Mouse (Mus musculus) heart, postnatal 14 days (tissue): ENCODE results near the gene Hist1h1d. TPM values are rescaled to one million over a fixed set of nuclear protein-coding genes. Genes with fewer than 3 reads are reported as not detected.
"Not testable (repeated sequence)": the region's sequence is repeated elsewhere in the genome, so short reads cannot be mapped to it uniquely, and the experiment has no call there.

Experiments used
- DNase-seq, 2 experiments: peaks; one replicate each; pipeline ENCODE4 v3.0.0; 2021 to 2022
- intact Hi-C: fragments of 180-260 bp; cut with DNase I; formaldehyde crosslinking; loops from one replicate; pipeline ENCODE4 v1.15.1; 2025
- total RNA-seq, 2 experiments: library from RNA; stranded (reverse); gene quantifications; 2 replicates each; pipeline ENCODE4 v1.2.3; 2021

Gene Hist1h1d
- total RNA-seq, 2 experiments from 2014 or later: 5.2 to 11.7 TPM

- intact Hi-C loops: loop anchor here (10.0 kb wide), 1 partner anchor 1812 kb away; the partner anchor contains the start of genes Hist1h2ai, Hist1h2bl and Hist1h3h
- DNase-seq: peak; percentile 90 to 95
Measured at GRCm38 (mm10) chr13:23526312-23526711, 26.8 kb upstream of the Hist1h1d start.

- no peak for DNase-seq
- intact Hi-C loops: loop anchor here (10.0 kb wide), 1 partner anchor 1814 kb away; the partner anchor contains the start of genes Hist1h2ai, Hist1h2bl and Hist1h3h
Measured at GRCm38 (mm10) chr13:23529005-23529404, 24.1 kb upstream of the Hist1h1d start.

GRCm38 (mm10) chr13:23529480-23530165, 23.4 kb upstream of the Hist1h1d start:
- no peak for DNase-seq
- intact Hi-C loops: loop anchor here (5.0 to 10.0 kb wide), 2 partner anchors 53 to 1815 kb away; partner anchors contain the start of genes Hist1h2ai, Hist1h2bl, Hist1h3h and Hist1h4d

GRCm38 (mm10) chr13:23530181-23530900, 22.7 kb upstream of the Hist1h1d start:
- peak; percentile 64 to 73 for DNase-seq
- intact Hi-C loops: loop anchor here (5.0 kb wide), 1 partner anchor 52 kb away; the partner anchor contains the start of gene Hist1h4d

- DNase-seq: peak; percentile 93 to 96
- intact Hi-C loops: loop anchor here (5.0 kb wide), 1 partner anchor 51 kb away; the partner anchor contains the start of gene Hist1h4d
Measured at GRCm38 (mm10) chr13:23530901-23531875, 21.9 kb upstream of the Hist1h1d start, which contains the start of gene Hist1h4h. Hist1h4h (plus strand) TSS chr13:23531050.

GRCm38 (mm10) chr13:23532262-23533075, 20.6 kb upstream of the Hist1h1d start:
- intact Hi-C loops: loop anchor here (5.0 kb wide), 1 partner anchor 50 kb away; the partner anchor contains the start of gene Hist1h4d
- DNase-seq: no peak

- peak; percentile 39 to 66 for DNase-seq
- intact Hi-C loops: loop anchor here (5.0 kb wide), 1 partner anchor 49 kb away; the partner anchor contains the start of gene Hist1h4d
Measured at GRCm38 (mm10) chr13:23533560-23534367, 19.3 kb upstream of the Hist1h1d start, which contains the start of gene Hist1h2af. Hist1h2af (plus strand) TSS chr13:23533906.

GRCm38 (mm10) chr13:23534368-23535131, 18.5 kb upstream of the Hist1h1d start:
- intact Hi-C loops: loop anchor here (5.0 kb wide), 1 partner anchor 48 kb away; the partner anchor contains the start of gene Hist1h4d
- no peak for DNase-seq

DNA sequence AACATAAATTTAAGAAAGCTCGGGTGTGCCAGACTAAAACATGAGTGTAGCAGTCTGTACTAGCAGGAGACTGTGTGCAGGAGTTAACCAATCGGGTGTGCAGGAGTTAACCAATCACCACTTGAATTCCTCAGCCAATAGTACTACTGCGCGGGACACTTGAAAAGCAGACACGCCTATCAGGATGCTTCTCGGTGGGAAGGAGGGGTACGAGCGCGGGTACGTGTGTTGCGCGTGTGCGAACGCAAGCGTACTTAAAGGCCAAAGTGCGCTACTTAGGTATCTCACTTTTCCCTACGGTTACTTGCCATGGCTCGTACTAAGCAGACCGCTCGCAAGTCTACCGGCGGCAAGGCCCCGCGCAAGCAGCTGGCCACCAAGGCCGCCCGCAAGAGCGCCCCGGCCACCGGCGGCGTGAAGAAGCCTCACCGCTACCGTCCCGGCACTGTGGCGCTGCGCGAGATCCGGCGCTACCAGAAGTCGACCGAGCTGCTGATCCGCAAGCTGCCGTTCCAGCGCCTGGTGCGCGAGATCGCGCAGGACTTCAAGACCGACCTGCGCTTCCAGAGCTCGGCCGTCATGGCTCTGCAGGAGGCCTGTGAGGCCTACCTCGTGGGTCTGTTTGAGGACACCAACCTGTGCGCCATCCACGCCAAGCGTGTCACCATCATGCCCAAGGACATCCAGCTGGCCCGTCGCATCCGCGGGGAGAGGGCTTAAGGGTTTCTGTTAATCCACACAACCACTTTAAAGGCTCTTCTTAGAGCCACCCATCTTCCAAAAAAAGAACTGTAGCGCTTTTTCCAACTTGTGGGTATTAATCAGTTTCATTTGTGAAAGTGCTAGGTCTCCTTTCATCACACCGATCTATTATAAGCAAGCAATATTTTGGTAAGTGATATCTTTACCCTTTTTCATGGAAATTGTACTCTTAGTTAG, 17.7 kb upstream of the Hist1h1d start, which contains the start of gene Hist1h3g:
Gene Hist1h3g (plus strand): TSS at position 286 of the 939 bp plus-strand sequence.
- DNase-seq: peak; percentile 81 to 88
- intact Hi-C loops: not testable (repeated sequence)

- no peak for DNase-seq
- intact Hi-C loops: no loop called here
Measured at GRCm38 (mm10) chr13:23536076-23536822, 16.8 kb upstream of the Hist1h1d start.

DNA sequence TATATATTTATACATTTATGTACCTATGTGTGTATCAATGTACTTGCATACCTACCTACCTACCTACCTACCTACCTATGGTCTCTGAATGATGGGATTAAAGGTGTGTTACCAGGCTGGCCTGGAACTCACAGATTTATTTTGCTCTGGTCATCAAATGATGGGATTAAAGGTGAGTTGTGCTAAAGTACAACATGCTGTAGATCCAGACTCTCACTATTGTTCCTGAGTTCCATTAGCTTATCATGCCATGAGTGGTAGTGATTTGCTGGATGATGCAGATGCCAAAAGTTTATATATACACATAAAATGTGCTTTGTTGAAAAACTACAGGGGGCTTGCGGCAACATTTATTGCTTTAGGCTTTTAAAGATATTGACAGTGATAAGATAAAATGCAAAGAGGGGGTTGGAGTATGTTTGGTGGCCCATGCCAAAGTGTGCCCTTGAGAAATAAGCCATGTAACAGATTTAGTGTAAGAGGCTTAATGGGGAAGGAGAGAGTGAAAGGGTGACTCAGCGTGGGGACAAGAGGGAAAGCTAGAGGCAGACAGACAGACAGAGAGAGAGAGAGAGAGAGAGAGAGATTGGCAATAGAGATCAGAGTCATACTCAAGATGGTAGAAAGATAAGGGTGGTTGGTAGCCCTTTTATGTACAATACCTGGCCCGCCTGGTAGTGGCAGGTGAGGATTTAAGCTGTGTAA, 15.9 kb upstream of the Hist1h1d start:
- intact Hi-C loops: no loop called here
- DNase-seq: no peak

DNA sequence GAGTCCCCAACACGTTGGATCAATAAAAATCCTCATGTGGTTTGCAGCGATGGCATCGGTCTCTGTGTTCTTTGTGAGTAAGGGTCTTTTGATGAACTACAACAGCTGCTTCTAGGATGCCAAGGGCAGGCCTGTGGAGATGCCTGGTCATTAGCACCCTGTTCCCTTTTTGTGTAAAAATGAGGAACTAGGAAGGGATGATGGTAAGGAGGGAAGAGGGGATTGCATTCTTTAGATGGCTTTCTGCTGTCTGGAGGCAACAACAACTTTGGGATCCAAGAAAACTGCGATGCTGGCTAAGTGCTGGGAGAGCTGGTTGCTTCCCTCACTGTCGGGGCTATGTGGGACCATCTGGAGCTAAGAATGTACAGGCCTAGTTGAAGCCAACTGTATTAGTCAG, 14.8 kb upstream of the Hist1h1d start:
- intact Hi-C loops: no loop called here
- DNase-seq: no peak

- intact Hi-C loops: loop anchor here (5.0 kb wide), 1 partner anchor 157 kb away; the partner anchor contains the start of genes Hist1h1t and Hist1h4c
- DNase-seq: not testable (repeated sequence)
Measured at GRCm38 (mm10) chr13:23539821-23540220, 13.2 kb upstream of the Hist1h1d start.

DNA sequence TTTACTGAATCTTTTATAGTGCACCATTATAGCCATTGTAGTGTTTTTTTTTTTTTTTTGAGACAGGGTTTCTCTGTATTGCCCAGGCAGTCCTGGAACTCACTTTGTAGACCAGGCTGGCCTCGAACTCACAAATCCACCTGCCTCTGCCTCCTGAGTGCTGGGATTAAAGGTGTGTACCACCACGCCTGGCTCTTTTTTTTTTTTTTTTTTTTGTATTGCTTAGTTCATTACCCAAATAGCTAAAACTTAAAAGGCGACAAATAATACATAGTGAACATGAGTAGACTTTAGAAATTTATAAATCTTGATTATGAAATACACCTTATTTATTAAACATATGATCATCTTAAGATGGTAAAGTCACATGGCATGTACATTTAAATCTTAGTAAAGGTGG, 11.6 kb upstream of the Hist1h1d start:
- no peak for DNase-seq
- intact Hi-C loops: loop anchor here (5.0 kb wide), 1 partner anchor 156 kb away; the partner anchor contains the start of genes Hist1h1t and Hist1h4c
